Mouse (Mus musculus): ENCODE results near the gene Xpr1. TPM values are rescaled to one million over a fixed set of nuclear protein-coding genes. Genes with fewer than 3 reads are reported as not detected.

Xpr1 gene
- total and polyA plus RNA-seq, 3 experiments, result 6.2 to 67.8 (median 12.2) TPM

- H3K36me3 ChIP-seq (ENCODE audit: control insufficient read depth in 1 of 2, insufficient read depth in 2 of 2, low read length in 2 of 2), result 0 out of 4 replicates have a peak, but pooled peaks cover 0 to 1% of the 10 kb centered on the region in 2 experiments
- no peaks in the 10 kb centered on the region for H3K79me2 ChIP-seq (ENCODE audit: control insufficient read depth, insufficient read depth, low read length, poor library complexity)
- H3K4me3 ChIP-seq (ENCODE audit: control insufficient read depth in 1 of 2, insufficient read depth in 1 of 2, low read depth in 2 of 2, low read length in 2 of 2), result no peak overlapping the region
- no peak overlapping the region for H3K9ac ChIP-seq (ENCODE audit: control insufficient read depth, low read depth, low read length, poor library complexity, severe bottlenecking)
- no peaks in the 10 kb centered on the region for H3K27me3 ChIP-seq (ENCODE audit: control insufficient read depth in 1 of 2, insufficient read depth in 2 of 2, low read length in 2 of 2)
- no peaks in the 10 kb centered on the region for H3K4me1 ChIP-seq (ENCODE audit: control insufficient read depth in 1 of 2, insufficient read depth in 2 of 2, low read length in 2 of 2)
- TF ChIP-seq GATA1 (IDR thresholded peaks at IDR 0.05; ENCODE audit: low read depth, low read length), result no peak
- no peak for TF ChIP-seq BHLHE40 (IDR thresholded peaks at IDR 0.05; ENCODE audit: borderline replicate concordance, low read depth, low read length)
- no peak for TF ChIP-seq CHD2 (IDR thresholded peaks at IDR 0.05; ENCODE audit: low read length)
- TF ChIP-seq RAD21 (IDR thresholded peaks at IDR 0.05; ENCODE audit: low read depth, low read length), result no peak
- TF ChIP-seq MAZ (IDR thresholded peaks at IDR 0.05; ENCODE audit: low read depth, low read length), result no peak
- TF ChIP-seq SIN3A (IDR thresholded peaks at IDR 0.05; ENCODE audit: low read length), result no peak
- TF ChIP-seq GABPA (IDR thresholded peaks at IDR 0.05; ENCODE audit: low read depth, low read length), result no peak
- TF ChIP-seq ZMIZ1 (IDR thresholded peaks at IDR 0.05; ENCODE audit: low read depth, low read length), result no peak
- TF ChIP-seq ELF1 (IDR thresholded peaks at IDR 0.05; ENCODE audit: low read depth, low read length), result no peak
- TF ChIP-seq USF1 (IDR thresholded peaks at IDR 0.05; ENCODE audit: low read depth, low read length), result no peak
- TF ChIP-seq POLR2A (IDR thresholded peaks at IDR 0.05; ENCODE audit: control insufficient read depth in 1 of 2, insufficient read depth in 1 of 2, low read depth in 1 of 2, low read length in 2 of 2, poor library complexity in 1 of 2), result no peak
- no peak for TF ChIP-seq MXI1 (IDR thresholded peaks at IDR 0.05; ENCODE audit: low read depth, low read length)
- TF ChIP-seq ETS1 (IDR thresholded peaks at IDR 0.05; ENCODE audit: low read depth, low read length), result no peak
- no peak for TF ChIP-seq RCOR1 (IDR thresholded peaks at IDR 0.05; ENCODE audit: low read depth, low read length)
- TF ChIP-seq USF2 (IDR thresholded peaks at IDR 0.05; ENCODE audit: borderline replicate concordance in 1 of 2, insufficient read depth in 1 of 2, low read depth in 1 of 2, low read length in 2 of 2), result no peak
- no peak for TF ChIP-seq MYC (IDR thresholded peaks at IDR 0.05; ENCODE audit: low read depth, low read length)
- no peak overlapping the region for H3K27ac ChIP-seq (ENCODE audit: control insufficient read depth, low read depth, low read length)
- H3K9me3 ChIP-seq (replicated peaks; ENCODE audit: insufficient read depth, low read length), result no peaks in the 10 kb centered on the region
- no peak for DNase-seq (ENCODE audit: low read depth, low spot score)
Measured at GRCm38 (mm10) chr1:155297615-155298014, 119.6 kb downstream of the Xpr1 start.

GRCm38 (mm10) chr1:155297203-155297602, 120.0 kb downstream of the Xpr1 start:
- no peak overlapping the region for H3K27ac ChIP-seq (ENCODE audit: control insufficient read depth, low read depth, low read length)
- H3K27me3 ChIP-seq (ENCODE audit: control insufficient read depth in 1 of 2, insufficient read depth in 2 of 2, low read length in 2 of 2), result no peaks in the 10 kb centered on the region
- TF ChIP-seq RAD21 (IDR thresholded peaks at IDR 0.05; ENCODE audit: low read depth, low read length) (no peak), ZMIZ1 (IDR thresholded peaks at IDR 0.05; ENCODE audit: low read depth, low read length) (no peak), NELFE (IDR thresholded peaks at IDR 0.05; ENCODE audit: low read depth, low read length) (no peak), POLR2AphosphoS5 (IDR thresholded peaks at IDR 0.05; ENCODE audit: borderline replicate concordance, low read depth, low read length) (no peak), TBP (IDR thresholded peaks at IDR 0.05; ENCODE audit: low read depth, low read length) (no peak), TAL1 (IDR thresholded peaks at IDR 0.05; ENCODE audit: low read length) (no peak)
- H3K36me3 ChIP-seq (ENCODE audit: control insufficient read depth in 1 of 2, insufficient read depth in 2 of 2, low read length in 2 of 2), result 0 out of 4 replicates have a peak, but pooled peaks cover 0 to under 1% of the 10 kb centered on the region in 2 experiments
- no peak overlapping the region for H3K4me3 ChIP-seq (ENCODE audit: control insufficient read depth in 1 of 2, insufficient read depth in 1 of 2, low read depth in 2 of 2, low read length in 2 of 2)
- no peak overlapping the region for H3K9ac ChIP-seq (ENCODE audit: control insufficient read depth, low read depth, low read length, poor library complexity, severe bottlenecking)
- H3K4me1 ChIP-seq (ENCODE audit: control insufficient read depth in 1 of 2, insufficient read depth in 2 of 2, low read length in 2 of 2), result no peaks in the 10 kb centered on the region
- H3K79me2 ChIP-seq (ENCODE audit: control insufficient read depth, insufficient read depth, low read length, poor library complexity), result no peaks in the 10 kb centered on the region
- DNase-seq (ENCODE audit: low read depth, low spot score), result no peak
- H3K9me3 ChIP-seq (replicated peaks; ENCODE audit: insufficient read depth, low read length), result no peaks in the 10 kb centered on the region
